Mouse (Mus musculus): ENCODE results near the gene Ppp1r13l. TPM values are rescaled to one million over a fixed set of nuclear protein-coding genes. Genes with fewer than 3 reads are reported as not detected.

Gene Ppp1r13l
- polyA plus RNA-seq, 1 experiment = 21.5 TPM

DNA sequence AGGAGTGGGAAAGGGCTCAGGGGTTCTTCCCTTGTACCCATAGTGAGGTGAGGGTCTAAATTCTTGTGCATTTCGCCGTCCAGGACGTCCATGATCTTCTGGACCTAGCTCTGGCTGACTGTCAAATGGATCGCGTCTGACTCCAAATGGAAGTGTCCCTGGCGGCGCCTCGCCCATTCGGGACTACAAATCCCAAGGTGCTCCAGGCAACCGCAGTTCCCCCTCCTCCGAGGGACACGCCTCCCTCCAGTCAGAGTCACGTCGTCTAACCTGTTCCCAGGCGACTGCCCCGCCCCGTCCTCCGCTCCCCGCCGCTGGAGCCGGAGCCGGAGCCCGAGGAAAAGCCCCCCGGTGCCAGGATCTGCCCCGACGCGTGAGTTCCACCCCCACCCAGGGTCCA, 1.4 kb downstream of the Ppp1r13l start:
- Histone ChIP-seq H3K36me3 (replicated peaks; ENCODE audit: low read length) (peaks cover 21% of the 10 kb centered on the region), H3K4me3 (replicated peaks) (peak overlapping the region; percentile 93), H3K27me3 (replicated peaks) (peaks cover 2% of the 10 kb centered on the region), H3K4me1 (peaks cover 69% of the 10 kb centered on the region), H3K9me3 (no peaks in the 10 kb centered on the region)
- TF ChIP-seq GATA1 (IDR thresholded peaks at IDR 0.05; ENCODE audit: borderline replicate concordance, low read length) = no peak
- no peak for TF ChIP-seq FLI1 (IDR thresholded peaks at IDR 0.05; ENCODE audit: low read length)

DNA sequence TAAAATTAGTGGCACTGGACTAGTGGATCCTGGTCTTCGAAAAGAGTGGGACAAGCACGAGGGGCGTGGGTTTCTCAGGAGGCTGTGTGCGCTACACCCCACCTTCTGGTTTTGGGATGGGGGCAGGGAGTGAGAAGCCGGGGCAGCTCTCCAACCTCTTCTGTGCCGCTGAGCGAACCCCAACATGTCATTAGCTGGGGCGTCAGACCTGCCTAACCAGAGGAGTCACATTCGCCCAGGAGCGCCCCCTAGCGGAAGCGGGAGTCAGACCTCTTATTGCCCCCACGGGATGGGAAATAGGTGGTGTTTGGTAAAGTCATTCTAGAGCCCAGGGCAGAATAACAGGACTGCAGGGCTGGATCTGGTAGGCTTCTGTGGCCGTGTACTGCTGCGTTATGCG, 2.2 kb downstream of the Ppp1r13l start:
- Histone ChIP-seq H3K36me3 (replicated peaks; ENCODE audit: low read length) (peaks cover 14% of the 10 kb centered on the region), H3K4me1 (peaks cover 69% of the 10 kb centered on the region), H3K9me3 (no peaks in the 10 kb centered on the region), H3K4me3 (replicated peaks) (peak overlapping the region; percentile 93), H3K27me3 (replicated peaks) (peaks cover 2% of the 10 kb centered on the region)
- TF ChIP-seq GATA1 (IDR thresholded peaks at IDR 0.05; ENCODE audit: borderline replicate concordance, low read length) (no peak), FLI1 (IDR thresholded peaks at IDR 0.05; ENCODE audit: low read length) (no peak)

DNA sequence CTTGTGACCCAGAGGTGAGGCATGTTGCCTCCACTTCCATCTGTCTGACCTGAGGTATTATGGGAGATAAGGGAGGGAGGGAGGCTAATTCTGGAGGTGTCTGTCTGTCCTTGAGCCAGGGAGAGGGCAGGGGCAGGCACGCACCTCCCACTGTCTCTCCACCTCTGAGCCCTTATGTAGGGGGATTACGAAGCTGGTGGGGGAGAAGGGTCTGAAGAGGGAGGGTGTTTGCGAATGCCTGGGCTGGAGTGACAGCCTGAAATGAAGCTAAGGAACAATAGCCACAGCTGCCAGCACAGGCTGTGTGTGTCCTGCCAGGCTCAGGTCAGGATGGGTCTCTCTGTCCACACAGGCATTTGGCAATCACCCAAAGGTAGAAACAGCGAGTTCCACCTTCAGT, 2.7 kb downstream of the Ppp1r13l start:
- H3K4me3 ChIP-seq (replicated peaks) = peak overlapping the region; percentile 93
- peaks cover 67% of the 10 kb centered on the region for H3K4me1 ChIP-seq
- TF ChIP-seq FLI1 (IDR thresholded peaks at IDR 0.05; ENCODE audit: low read length) (no peak), GATA1 (IDR thresholded peaks at IDR 0.05; ENCODE audit: borderline replicate concordance, low read length) (no peak)
- peaks cover 10% of the 10 kb centered on the region for H3K36me3 ChIP-seq (replicated peaks; ENCODE audit: low read length)
- H3K27me3 ChIP-seq (replicated peaks) = peaks cover 2% of the 10 kb centered on the region
- H3K9me3 ChIP-seq = no peaks in the 10 kb centered on the region

DNA sequence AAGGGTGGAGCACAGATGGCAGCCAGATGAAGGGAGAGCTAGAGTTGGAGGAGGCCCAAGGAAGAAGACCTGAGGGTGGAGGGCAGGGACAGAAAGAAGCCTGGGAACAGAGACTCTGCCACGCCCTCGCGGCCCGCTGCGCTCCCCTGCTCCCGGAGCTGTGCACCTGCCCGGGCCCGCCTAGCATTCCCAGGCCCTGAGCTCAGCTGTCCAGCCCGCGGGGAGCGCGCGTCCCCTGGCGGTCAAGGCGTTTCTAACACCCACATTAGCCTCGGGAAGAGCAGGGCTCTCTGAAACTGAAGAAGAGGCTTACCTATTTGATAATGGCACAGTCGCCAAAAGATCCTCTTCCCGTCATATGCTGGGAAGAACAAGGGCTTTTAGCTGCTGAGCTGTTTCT, 4.3 kb downstream of the Ppp1r13l start:
- peaks cover 56% of the 10 kb centered on the region for H3K4me1 ChIP-seq
- TF ChIP-seq FLI1 (IDR thresholded peaks at IDR 0.05; ENCODE audit: low read length) (no peak), GATA1 (IDR thresholded peaks at IDR 0.05; ENCODE audit: borderline replicate concordance, low read length) (no peak)
- peaks cover 7% of the 10 kb centered on the region for H3K36me3 ChIP-seq (replicated peaks; ENCODE audit: low read length)
- peaks cover 8% of the 10 kb centered on the region for H3K27me3 ChIP-seq (replicated peaks)
- H3K9me3 ChIP-seq = no peaks in the 10 kb centered on the region
- peak overlapping the region; percentile 31 for H3K4me3 ChIP-seq (replicated peaks)

DNA sequence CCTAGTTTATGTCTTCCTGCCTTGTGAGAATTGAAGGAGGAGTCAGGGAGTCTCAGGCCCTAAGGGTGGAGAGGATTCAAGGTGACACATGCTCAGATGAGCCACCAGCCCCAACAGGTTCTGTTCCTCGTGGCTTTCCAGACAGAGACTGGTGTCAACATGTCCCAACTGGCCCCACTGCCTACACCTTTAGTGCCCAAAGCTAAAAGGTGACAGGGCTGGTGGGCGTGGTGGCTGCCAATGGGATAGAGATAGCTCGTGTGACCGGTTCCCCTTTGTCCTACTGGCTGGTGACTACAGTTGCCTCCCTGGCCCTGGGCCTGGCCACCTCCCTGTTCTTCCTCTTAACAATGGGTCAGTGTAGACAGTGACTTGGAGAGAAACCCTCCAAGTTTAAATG, 5.8 kb downstream of the Ppp1r13l start:
- Histone ChIP-seq H3K9me3 (no peaks in the 10 kb centered on the region), H3K4me1 (peaks cover 55% of the 10 kb centered on the region), H3K36me3 (replicated peaks; ENCODE audit: low read length) (peaks cover 20% of the 10 kb centered on the region), H3K4me3 (replicated peaks) (no peak overlapping the region), H3K27me3 (replicated peaks) (peaks cover 13% of the 10 kb centered on the region)
- TF ChIP-seq GATA1 (IDR thresholded peaks at IDR 0.05; ENCODE audit: borderline replicate concordance, low read length) = no peak
- TF ChIP-seq FLI1 (IDR thresholded peaks at IDR 0.05; ENCODE audit: low read length) = no peak

DNA sequence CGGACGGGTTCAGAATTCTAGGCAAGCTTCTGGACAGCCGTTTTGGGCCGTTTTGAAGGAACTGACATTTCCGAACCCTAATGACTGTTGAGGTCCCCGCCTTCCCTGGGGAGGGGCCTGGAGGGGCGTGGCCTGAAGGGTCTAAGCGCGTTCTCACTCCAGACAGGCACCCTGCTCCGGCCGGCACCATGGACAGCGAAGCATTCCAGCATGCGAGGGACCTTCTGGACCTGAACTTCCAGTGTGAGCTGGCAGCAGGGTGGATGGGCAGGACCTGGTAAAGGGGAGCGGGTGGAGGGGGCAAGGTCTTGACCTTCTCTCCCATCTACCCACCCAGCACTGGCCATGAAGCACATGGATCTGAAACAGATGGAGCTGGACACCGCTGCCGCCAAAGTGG, 8.8 kb downstream of the Ppp1r13l start:
- Histone ChIP-seq H3K27me3 (replicated peaks) (peaks cover 11% of the 10 kb centered on the region), H3K36me3 (replicated peaks; ENCODE audit: low read length) (peaks cover 43% of the 10 kb centered on the region), H3K4me3 (replicated peaks) (peak overlapping the region; percentile 9), H3K9me3 (no peaks in the 10 kb centered on the region), H3K4me1 (peaks cover 29% of the 10 kb centered on the region)
- TF ChIP-seq GATA1 (IDR thresholded peaks at IDR 0.05; ENCODE audit: borderline replicate concordance, low read length) (no peak), FLI1 (IDR thresholded peaks at IDR 0.05; ENCODE audit: low read length) (no peak)

DNA sequence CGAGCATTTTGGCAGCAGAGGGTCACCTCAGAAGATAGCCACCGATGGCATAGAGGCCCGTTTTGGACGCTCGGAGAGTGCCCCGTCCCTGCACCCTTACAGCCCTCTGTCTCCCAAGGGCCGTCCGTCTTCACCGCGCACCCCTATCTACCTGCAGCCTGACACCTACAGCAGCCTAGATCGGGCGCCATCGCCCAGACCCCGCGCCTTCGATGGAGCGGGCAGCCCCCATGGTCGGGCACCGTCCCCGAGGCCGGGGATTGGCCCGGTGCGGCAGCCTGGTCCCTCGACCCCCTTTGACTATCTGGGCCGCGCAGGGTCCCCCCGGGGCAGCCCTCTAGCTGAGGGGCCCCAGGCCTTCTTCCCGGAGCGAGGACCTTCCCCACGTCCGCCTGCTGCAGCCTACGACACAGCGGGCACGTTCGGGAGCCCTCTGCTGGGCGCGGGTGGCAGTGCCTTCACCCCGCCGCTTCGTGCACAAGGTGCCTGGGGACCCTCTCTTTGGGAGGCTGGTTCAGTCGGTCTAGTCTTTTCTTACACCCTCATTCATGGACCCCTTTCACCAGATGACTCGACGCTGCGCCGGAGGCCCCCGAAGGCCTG, 10.4 kb downstream of the Ppp1r13l start:
- peaks cover 11% of the 10 kb centered on the region for H3K27me3 ChIP-seq (replicated peaks)
- no peak for TF ChIP-seq FLI1 (IDR thresholded peaks at IDR 0.05; ENCODE audit: low read length)
- no peak for TF ChIP-seq GATA1 (IDR thresholded peaks at IDR 0.05; ENCODE audit: borderline replicate concordance, low read length)
- no peaks in the 10 kb centered on the region for H3K9me3 ChIP-seq
- H3K4me1 ChIP-seq = peaks cover 19% of the 10 kb centered on the region
- peak overlapping the region; percentile 80 for H3K4me3 ChIP-seq (replicated peaks)
- peaks cover 55% of the 10 kb centered on the region for H3K36me3 ChIP-seq (replicated peaks; ENCODE audit: low read length)

DNA sequence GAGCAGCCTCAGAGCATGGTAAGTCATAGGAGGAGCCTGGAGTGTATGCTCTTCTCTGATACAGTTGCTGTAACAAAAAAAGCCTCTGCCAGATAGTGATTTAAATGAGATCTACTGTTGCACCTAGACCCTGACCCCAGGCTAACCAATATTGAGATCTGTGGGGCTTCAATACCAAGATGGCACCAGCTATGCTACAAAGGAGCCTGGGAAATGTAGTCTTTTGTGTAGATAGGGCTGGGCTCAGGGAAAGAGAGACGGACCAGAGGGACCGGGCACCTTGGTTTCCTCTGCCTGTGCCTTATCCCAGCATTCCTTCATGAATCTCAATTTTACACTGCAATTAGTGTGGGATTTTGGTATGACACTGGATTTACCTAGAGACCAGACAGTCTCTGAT, 13.8 kb downstream of the Ppp1r13l start:
- Histone ChIP-seq H3K4me1 (peaks cover 18% of the 10 kb centered on the region), H3K27me3 (replicated peaks) (peaks cover 10% of the 10 kb centered on the region), H3K36me3 (replicated peaks; ENCODE audit: low read length) (peaks cover 86% of the 10 kb centered on the region), H3K9me3 (no peaks in the 10 kb centered on the region), H3K4me3 (replicated peaks) (no peak overlapping the region)
- TF ChIP-seq GATA1 (IDR thresholded peaks at IDR 0.05; ENCODE audit: borderline replicate concordance, low read length) (no peak), FLI1 (IDR thresholded peaks at IDR 0.05; ENCODE audit: low read length) (no peak)

DNA sequence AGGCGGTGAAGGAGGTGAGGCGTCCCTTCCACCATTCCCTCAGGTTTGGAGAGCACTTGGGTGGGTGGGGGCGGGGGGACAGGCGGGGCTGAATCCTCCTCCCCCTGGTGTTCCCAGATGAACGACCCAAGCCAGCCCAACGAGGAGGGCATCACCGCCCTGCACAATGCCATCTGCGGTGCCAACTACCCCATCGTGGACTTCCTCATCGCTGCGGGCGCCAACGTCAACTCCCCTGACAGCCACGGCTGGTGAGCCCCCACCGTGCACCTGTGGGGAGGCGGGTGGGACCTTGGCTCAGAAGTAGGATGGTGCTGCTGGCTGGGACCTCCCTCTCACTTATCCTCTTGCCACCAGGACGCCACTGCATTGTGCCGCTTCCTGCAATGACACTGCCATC, 15.8 kb downstream of the Ppp1r13l start:
- peak overlapping the region; percentile 6 for H3K4me3 ChIP-seq (replicated peaks)
- no peaks in the 10 kb centered on the region for H3K27me3 ChIP-seq (replicated peaks)
- H3K36me3 ChIP-seq (replicated peaks; ENCODE audit: low read length) = peaks cover 68% of the 10 kb centered on the region
- peaks cover 6% of the 10 kb centered on the region; the same call in 1 of the 2 replicates for H3K4me1 ChIP-seq
- TF ChIP-seq GATA1 (IDR thresholded peaks at IDR 0.05; ENCODE audit: borderline replicate concordance, low read length) (no peak), FLI1 (IDR thresholded peaks at IDR 0.05; ENCODE audit: low read length) (no peak)
- H3K9me3 ChIP-seq = no peaks in the 10 kb centered on the region

DNA sequence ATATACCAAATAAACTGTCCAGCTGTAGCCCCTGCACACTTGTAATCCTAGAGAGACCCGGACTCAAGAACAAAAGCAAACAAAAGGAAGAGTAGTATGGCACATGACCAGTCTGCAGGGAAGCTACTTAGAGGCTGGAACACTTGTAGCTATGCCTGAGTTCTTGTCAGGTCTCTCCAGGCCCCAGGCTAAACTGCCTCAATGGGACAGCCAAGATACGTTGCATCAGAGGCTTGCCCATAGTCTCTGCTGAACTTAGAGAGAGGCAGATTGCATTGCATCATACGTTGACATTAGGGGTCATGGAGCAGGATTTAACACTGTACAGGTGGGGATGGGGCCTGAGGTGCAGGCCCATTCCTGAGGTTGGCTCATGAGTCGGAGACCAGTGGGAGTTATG, 16.5 kb downstream of the Ppp1r13l start:
- H3K4me1 ChIP-seq = peaks cover 5% of the 10 kb centered on the region

More for the DNA sequence above, 16.5 kb downstream of the Ppp1r13l start:
- Histone ChIP-seq H3K9me3 (no peaks in the 10 kb centered on the region), H3K27me3 (replicated peaks) (no peaks in the 10 kb centered on the region), H3K36me3 (replicated peaks; ENCODE audit: low read length) (peaks cover 62% of the 10 kb centered on the region), H3K4me3 (replicated peaks) (no peak overlapping the region)
- TF ChIP-seq FLI1 (IDR thresholded peaks at IDR 0.05; ENCODE audit: low read length) (no peak), GATA1 (IDR thresholded peaks at IDR 0.05; ENCODE audit: borderline replicate concordance, low read length) (no peak)

Measured in megakaryocyte, embryonic 14.5 days (primary cell).